Mouse (Mus musculus) left cerebral cortex, adult 9 months (tissue): ENCODE data around the gene S100a5.

Experiments used
- DNase-seq, 2 experiments: peaks; one replicate each; pipeline ENCODE4 v3.0.0; 2022; ENCODE audit warnings: low spot score in 2 of 2

S100a5 gene

DNA sequence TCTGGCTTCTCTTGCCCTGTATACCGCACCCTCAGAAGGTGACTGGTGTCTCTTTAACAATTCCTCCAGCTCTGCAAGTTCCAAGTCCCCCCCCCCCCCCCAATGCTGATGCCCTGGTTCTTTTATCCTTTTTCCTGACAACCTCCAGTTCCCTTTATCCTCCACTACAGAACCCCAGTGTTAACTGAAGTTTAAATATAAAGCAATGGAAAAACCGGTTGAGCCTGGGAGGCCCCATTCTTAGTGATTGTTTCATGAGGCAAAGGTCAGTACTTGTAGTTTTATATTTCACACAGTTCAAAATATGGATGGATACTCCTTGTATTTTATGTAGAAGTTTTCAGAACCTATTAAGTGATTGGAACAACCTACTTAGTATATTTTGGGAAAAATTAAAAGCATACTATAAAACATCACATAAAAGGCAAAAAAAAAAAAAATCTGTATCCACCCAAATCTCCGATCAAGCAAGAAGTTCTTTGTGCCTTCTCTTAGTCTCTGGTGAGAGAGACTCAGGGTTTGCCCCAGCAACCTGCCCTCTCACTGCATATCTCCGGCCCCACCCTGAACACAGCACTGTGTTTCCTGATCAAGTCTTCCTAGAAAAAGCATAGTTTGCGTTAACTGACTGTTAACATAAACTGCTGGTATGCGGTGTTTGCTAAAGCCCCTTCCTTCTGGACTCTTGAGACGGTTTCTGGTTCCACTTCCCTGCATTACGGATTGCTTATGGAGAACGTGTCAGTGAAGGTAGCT is 18.1 kb downstream of the S100a5 start:
- no peak for DNase-seq

DNA sequence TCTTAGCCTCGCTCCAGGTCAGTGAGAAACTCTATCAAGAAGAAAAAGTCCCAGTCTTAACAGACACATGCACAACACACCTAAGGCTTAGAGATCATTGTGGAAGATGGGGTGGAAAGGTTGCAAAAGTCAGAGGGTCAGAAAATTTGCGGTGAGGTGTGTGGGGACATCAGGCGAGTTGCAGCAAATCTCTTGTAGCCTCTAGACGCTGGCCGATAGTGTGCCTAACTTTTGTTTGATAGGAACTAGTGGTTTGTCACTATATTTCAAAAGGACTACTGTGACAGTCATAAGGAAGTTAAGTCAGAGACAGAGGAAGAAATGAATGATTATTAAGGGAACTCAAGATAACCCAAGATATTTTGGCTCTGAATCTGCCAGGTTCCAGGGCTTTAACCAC is 19.0 kb downstream of the S100a5 start:
- DNase-seq, result no peak

DNA sequence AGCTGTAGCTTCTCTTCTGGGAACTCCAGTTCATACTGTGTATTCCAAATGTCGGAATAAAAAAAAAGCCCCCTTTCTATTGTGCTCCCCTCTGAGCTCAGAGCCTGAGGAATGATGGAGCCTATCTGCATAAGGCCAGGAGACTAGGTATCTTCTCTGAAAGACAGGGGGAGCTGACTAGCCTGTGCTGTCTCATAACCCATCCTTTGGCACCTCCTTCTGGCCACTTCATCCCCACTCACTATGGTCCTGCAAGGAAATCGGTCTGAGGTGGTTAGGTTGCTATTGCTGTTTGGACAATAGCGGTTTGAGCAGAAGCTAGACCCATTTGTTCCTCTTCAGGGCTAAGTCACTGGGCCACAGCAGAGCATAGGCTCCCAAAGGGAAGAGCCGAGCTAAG is 19.5 kb downstream of the S100a5 start:
- no peak for DNase-seq

DNA sequence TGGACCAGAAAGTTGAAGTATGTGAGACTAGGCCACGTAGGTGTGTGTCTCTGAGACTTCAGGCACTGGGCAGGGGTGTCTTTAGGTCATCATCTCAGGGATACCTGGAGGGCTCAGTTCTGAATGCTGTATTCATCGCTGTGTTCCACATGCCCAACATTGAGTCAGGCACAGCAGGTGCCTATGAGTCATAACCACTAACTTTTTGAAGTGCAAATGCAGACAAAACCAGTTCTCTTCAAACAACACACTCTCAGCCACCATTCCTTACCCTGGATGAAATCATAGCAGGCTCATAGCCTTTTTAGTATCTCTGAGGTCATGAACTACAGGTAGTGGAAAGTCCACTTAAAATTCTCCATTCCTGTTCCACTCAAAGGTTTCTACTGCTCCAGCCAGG is 21.0 kb downstream of the S100a5 start:
- DNase-seq, result no peak

GRCm38 (mm10) chr3:90631984-90632383 is 23.7 kb downstream of the S100a5 start:
- no peak for DNase-seq

GRCm38 (mm10) chr3:90638511-90639275 is 30.4 kb downstream of the S100a5 start:
- no peak for DNase-seq

DNA sequence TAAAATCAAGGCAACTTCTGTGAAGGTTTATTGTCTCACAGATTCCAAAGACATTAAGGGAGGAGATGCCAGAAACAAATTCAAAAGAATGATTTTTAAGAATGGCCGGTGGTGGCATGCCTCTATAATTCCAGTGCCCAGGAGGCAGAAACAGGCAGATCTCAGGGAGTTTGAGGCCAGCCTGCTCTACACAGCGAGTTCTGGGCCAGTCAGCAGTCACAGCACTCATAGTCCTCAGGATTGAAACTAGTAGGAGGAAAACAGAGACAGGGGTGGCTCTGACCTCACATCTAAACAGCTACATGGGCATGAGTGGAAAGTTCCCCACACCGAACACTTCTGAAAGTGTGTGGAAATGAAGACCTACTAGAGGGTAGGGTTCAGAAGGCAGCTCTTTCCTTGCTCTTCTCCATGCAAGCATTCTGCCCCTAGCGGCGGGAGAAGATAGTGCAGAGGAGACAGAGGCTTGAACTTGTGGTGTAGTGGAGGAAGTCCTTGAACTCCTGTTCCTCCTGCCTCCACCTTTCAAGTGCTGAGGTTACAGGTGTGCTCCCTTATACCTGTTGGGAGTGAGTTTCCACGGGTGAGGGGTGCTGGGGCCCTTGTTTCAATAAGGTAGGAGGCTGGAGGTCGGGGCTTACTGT is 31.3 kb downstream of the S100a5 start:
- DNase-seq, result no peak

GRCm38 (mm10) chr3:90640981-90641380 is 32.7 kb downstream of the S100a5 start:
- DNase-seq, result no peak

GRCm38 (mm10) chr3:90644220-90644619 is 35.9 kb downstream of the S100a5 start:
- DNase-seq, result peak in 1 of 2 experiments; percentile 27

- DNase-seq, result no peak
Observed at GRCm38 (mm10) chr3:90647291-90647690, 39.0 kb downstream of the S100a5 start.

DNA sequence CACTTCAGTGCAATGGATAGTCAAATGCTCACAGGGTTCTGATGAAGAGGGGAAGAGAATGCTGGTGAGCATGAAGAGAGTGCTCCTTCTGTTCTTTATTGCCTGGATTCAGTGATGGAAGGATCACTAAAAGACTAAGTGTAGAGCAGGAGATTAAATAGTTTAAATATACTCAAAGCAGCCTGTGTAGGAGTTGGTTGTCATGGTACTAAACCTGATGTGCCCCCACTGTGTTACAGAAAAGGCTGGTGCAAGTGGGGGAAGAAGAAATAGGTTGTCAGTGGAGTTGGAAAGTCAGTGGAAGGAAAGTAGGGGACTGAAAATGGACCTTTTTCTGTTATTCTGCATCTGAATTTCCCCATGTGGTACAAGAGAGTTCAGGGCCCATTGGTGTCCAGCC is 40.7 kb downstream of the S100a5 start:
- peak; percentile 17 to 50 for DNase-seq

- DNase-seq, result no peak
Observed at GRCm38 (mm10) chr3:90649832-90650231, 41.5 kb downstream of the S100a5 start.

- peak; percentile 42 to 90 for DNase-seq
Observed at GRCm38 (mm10) chr3:90652878-90653508, 44.7 kb downstream of the S100a5 start.

- no peak for DNase-seq
Observed at GRCm38 (mm10) chr3:90653717-90654116, 45.4 kb downstream of the S100a5 start, which contains the start of gene S100a7a. Gene S100a7a, plus strand, starts transcription at chr3:90654017.

DNA sequence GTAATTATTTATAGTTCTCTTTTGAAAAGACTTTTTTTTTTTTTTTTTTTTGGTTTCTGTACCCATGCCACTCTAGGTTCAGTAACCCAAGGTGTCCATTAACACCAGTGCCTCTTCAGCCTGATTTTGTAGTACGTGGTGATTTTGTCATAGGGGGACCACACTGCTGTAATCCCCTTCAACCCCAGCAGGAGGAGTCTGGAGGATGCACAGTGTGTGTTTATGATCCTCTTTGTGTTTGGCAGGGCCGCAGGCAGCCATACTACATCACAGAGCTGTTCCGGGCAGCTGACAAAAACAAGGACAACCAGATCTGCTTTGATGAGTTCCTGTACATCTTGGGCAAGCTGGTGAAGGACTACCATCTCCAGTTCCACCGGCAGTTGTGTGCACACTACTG is 49.1 kb downstream of the S100a5 start:
- no peak for DNase-seq

- no peak for DNase-seq
Observed at GRCm38 (mm10) chr3:90659364-90660044, 51.2 kb downstream of the S100a5 start.
